Mouse (Mus musculus) midbrain, embryonic 12.5 days (tissue): Measurements from ENCODE around the gene Bzw2. TPM values are rescaled to one million over a fixed set of nuclear protein-coding genes. Genes with fewer than 3 reads are reported as not detected.
A peak's percentile ranks its signal among the peaks of the same experiment; 100 is the strongest.
"Not testable (repeated sequence)": the region's sequence is repeated elsewhere in the genome, so short reads cannot be mapped to it uniquely, and the experiment has no call there.

Source experiments
- ATAC-seq: fragments of 200-750 bp; cut with Nextera tagmentation; 2 replicates; pipeline ENCODE4 v1.8.0; 2017; ENCODE audit warnings: low read depth, moderate TSS enrichment, moderate library complexity; ENCODE audit not compliant: low FRiP score
- H3K27ac ChIP-seq: fragments of 300-500 bp; sonication (generic); replicated peaks from 2 replicates; pipeline ENCODE4 v1.5.1; 2016; ENCODE audit warnings: mild to moderate bottlenecking
- H3K27me3 ChIP-seq: fragments of 300-500 bp; sonication (generic); 2 replicates; pipeline ENCODE4 v1.6.1; 2016; ENCODE audit warnings: mild to moderate bottlenecking
- H3K36me3 ChIP-seq: fragments of 300-500 bp; sonication (generic); 2 replicates; pipeline ENCODE4 v1.6.1; 2016
- H3K4me1 ChIP-seq: fragments of 300-500 bp; sonication (generic); 2 replicates; pipeline ENCODE4 v1.6.1; 2016
- H3K4me2 ChIP-seq: fragments of 300-500 bp; sonication (generic); replicated peaks from 2 replicates; pipeline ENCODE4 v1.6.1; 2016; ENCODE audit warnings: mild to moderate bottlenecking, moderate library complexity
- H3K4me3 ChIP-seq: fragments of 300-500 bp; sonication (generic); 2 replicates; pipeline ENCODE4 v1.5.1; 2016; ENCODE audit warnings: mild to moderate bottlenecking
- H3K9ac ChIP-seq: fragments of 300-500 bp; sonication (generic); replicated peaks from 2 replicates; pipeline ENCODE4 v1.6.1; 2016; ENCODE audit warnings: mild to moderate bottlenecking, moderate library complexity
- H3K9me3 ChIP-seq: fragments of 300-500 bp; sonication (generic); 2 replicates; pipeline ENCODE4 v1.6.1; 2016; ENCODE audit warnings: mild to moderate bottlenecking
- WGBS: fragments of 180-500 bp; shearing (Covaris S2); methylation state at CpG from one replicate; pipeline ENCODE4 v1.1.7; 2016; 5-methylcytosine and 5-hydroxymethylcytosine counted together
- polyA plus RNA-seq: library from polyadenylated mRNA; unstranded; fragments of >200 nt; fragmentation: Nextera tagmentation; extraction: Ambion mirVana; gene quantifications from 2 replicates; pipeline ENCODE4 v1.2.1, GENCODE M21; 2016

The Bzw2 gene
- 292 and 313 TPM in 2 replicates for polyA plus RNA-seq

- peak within 1 kb of the TSS; percentile 82 for H3K27ac ChIP-seq
- H3K4me1 ChIP-seq: peaks cover 22% of the 10 kb centered on the region
- 4% methylated on average over 26 of the region's 26 CpGs for WGBS
- H3K9me3 ChIP-seq: no peaks in the 10 kb centered on the region
- peak; percentile 0; the same call in 1 of the 2 replicates for ATAC-seq
- H3K9ac ChIP-seq: peak within 1 kb of the TSS; percentile 82
- H3K27me3 ChIP-seq: no peaks in the 10 kb centered on the region
- H3K36me3 ChIP-seq: no peaks in the 10 kb centered on the region
- peak within 1 kb of the TSS; percentile 91 for H3K4me3 ChIP-seq
- H3K4me2 ChIP-seq: peak within 1 kb of the TSS; percentile 78
Observed at GRCm38 (mm10) chr12:36157638-36158308, at the start of gene Bzw2. TSS of gene Bzw2 (minus strand) at chr12:36158080.

GRCm38 (mm10) chr12:36207072-36207799 lies 49.4 kb upstream of the Bzw2 start:
- no peaks in the 10 kb centered on the region for H3K27me3 ChIP-seq
- no peak overlapping the region for H3K9ac ChIP-seq
- 51% methylated on average over 9 of the region's 9 CpGs for WGBS
- ATAC-seq: peak; percentile 95
- peaks cover 11% of the 10 kb centered on the region for H3K4me1 ChIP-seq
- no peaks in the 10 kb centered on the region for H3K9me3 ChIP-seq
- H3K4me3 ChIP-seq: no peak overlapping the region
- H3K27ac ChIP-seq: peak overlapping the region; percentile 65
- H3K36me3 ChIP-seq: no peaks in the 10 kb centered on the region
- peak overlapping the region; percentile 34 for H3K4me2 ChIP-seq

GRCm38 (mm10) chr12:36205579-36206119 lies 47.8 kb upstream of the Bzw2 start:
- not testable (repeated sequence) for ATAC-seq, H3K4me3 ChIP-seq, H3K9me3 ChIP-seq, H3K4me2 ChIP-seq, H3K27ac ChIP-seq, H3K9ac ChIP-seq, H3K27me3 ChIP-seq, H3K36me3 ChIP-seq
- 53% methylated on average over 5 of the region's 5 CpGs for WGBS
- H3K4me1 ChIP-seq: peaks cover 11% of the 10 kb centered on the region

- no peak overlapping the region for H3K4me2 ChIP-seq
- H3K4me3 ChIP-seq: no peak overlapping the region
- no peaks in the 10 kb centered on the region for H3K4me1 ChIP-seq
- 95% methylated on average over 7 of the region's 7 CpGs for WGBS
- H3K27ac ChIP-seq: no peak overlapping the region
- no peak overlapping the region for H3K9ac ChIP-seq
- H3K36me3 ChIP-seq: peaks cover 69% of the 10 kb centered on the region
- H3K27me3 ChIP-seq: no peaks in the 10 kb centered on the region
- no peak for ATAC-seq
- peaks cover 12% of the 10 kb centered on the region for H3K9me3 ChIP-seq
Observed at GRCm38 (mm10) chr12:36194976-36195375, 37.1 kb upstream of the Bzw2 start.

- WGBS: 92% methylated on average over 5 of the region's 5 CpGs
- Histone ChIP-seq H3K4me3 (no peak overlapping the region), H3K27me3 (no peaks in the 10 kb centered on the region), H3K27ac (no peak overlapping the region), H3K9me3 (no peaks in the 10 kb centered on the region), H3K36me3 (peaks cover 68% of the 10 kb centered on the region), H3K4me2 (no peak overlapping the region), H3K4me1 (no peaks in the 10 kb centered on the region), H3K9ac (no peak overlapping the region)
- no peak for ATAC-seq
Observed at GRCm38 (mm10) chr12:36190343-36190742, 32.5 kb upstream of the Bzw2 start.

GRCm38 (mm10) chr12:36189610-36190009 lies 31.7 kb upstream of the Bzw2 start:
- WGBS: 94% methylated on average over 3 of the region's 3 CpGs
- no peak overlapping the region for H3K4me2 ChIP-seq
- H3K9ac ChIP-seq: no peak overlapping the region
- no peaks in the 10 kb centered on the region for H3K4me1 ChIP-seq
- no peak overlapping the region for H3K4me3 ChIP-seq
- H3K9me3 ChIP-seq: no peaks in the 10 kb centered on the region
- peaks cover 60% of the 10 kb centered on the region for H3K36me3 ChIP-seq
- no peaks in the 10 kb centered on the region for H3K27me3 ChIP-seq
- ATAC-seq: no peak
- H3K27ac ChIP-seq: no peak overlapping the region

- H3K27ac ChIP-seq: no peak overlapping the region
Observed at GRCm38 (mm10) chr12:36187081-36187480, 29.2 kb upstream of the Bzw2 start.

GRCm38 (mm10) chr12:36182570-36182969 lies 24.7 kb upstream of the Bzw2 start:
- WGBS: 84% methylated on average over 6 of the region's 6 CpGs
- H3K27ac ChIP-seq: no peak overlapping the region
- H3K9me3 ChIP-seq: no peaks in the 10 kb centered on the region
- no peak overlapping the region for H3K4me2 ChIP-seq
- no peak for ATAC-seq
- no peaks in the 10 kb centered on the region for H3K27me3 ChIP-seq
- peaks cover 48% of the 10 kb centered on the region for H3K36me3 ChIP-seq
- no peaks in the 10 kb centered on the region for H3K4me1 ChIP-seq
- H3K4me3 ChIP-seq: no peak overlapping the region
- no peak overlapping the region for H3K9ac ChIP-seq

More at GRCm38 (mm10) chr12:36187081-36187480, 29.2 kb upstream of the Bzw2 start:
- Histone ChIP-seq H3K9me3 (no peaks in the 10 kb centered on the region), H3K9ac (no peak overlapping the region), H3K36me3 (peaks cover 67% of the 10 kb centered on the region), H3K27me3 (no peaks in the 10 kb centered on the region), H3K4me1 (no peaks in the 10 kb centered on the region), H3K4me3 (no peak overlapping the region), H3K4me2 (no peak overlapping the region)
- no peak for ATAC-seq
- WGBS: 85% methylated on average over 6 of the region's 6 CpGs

- Histone ChIP-seq H3K36me3 (peaks cover 54% of the 10 kb centered on the region), H3K27me3 (no peaks in the 10 kb centered on the region), H3K9ac (no peak overlapping the region), H3K9me3 (no peaks in the 10 kb centered on the region), H3K27ac (no peak overlapping the region), H3K4me3 (no peak overlapping the region), H3K4me1 (no peaks in the 10 kb centered on the region), H3K4me2 (no peak overlapping the region)
- 96% methylated on average over 5 of the region's 5 CpGs for WGBS
- no peak for ATAC-seq
Observed at GRCm38 (mm10) chr12:36177227-36177626, 19.3 kb upstream of the Bzw2 start.

GRCm38 (mm10) chr12:36165299-36165698 lies 7.4 kb upstream of the Bzw2 start:
- Histone ChIP-seq H3K27ac (no peak overlapping the region), H3K4me1 (0 out of 2 replicates have a peak, but pooled peaks cover 6% of the 10 kb centered on the region), H3K9ac (no peak overlapping the region), H3K9me3 (no peaks in the 10 kb centered on the region), H3K27me3 (no peaks in the 10 kb centered on the region), H3K4me2 (no peak overlapping the region), H3K36me3 (peaks cover 16% of the 10 kb centered on the region), H3K4me3 (no peak overlapping the region)
- ATAC-seq: no peak
- whole genome bisulfite sequencing: 46% methylated on average over 1 of the region's 1 CpGs

GRCm38 (mm10) chr12:36164126-36164791 lies 6.4 kb upstream of the Bzw2 start:
- Histone ChIP-seq H3K9ac (no peak overlapping the region), H3K4me1 (0 out of 2 replicates have a peak, but pooled peaks cover 6% of the 10 kb centered on the region), H3K4me2 (no peak overlapping the region), H3K27me3 (no peaks in the 10 kb centered on the region), H3K4me3 (no peak overlapping the region), H3K27ac (no peak overlapping the region), H3K36me3 (peaks cover 10% of the 10 kb centered on the region), H3K9me3 (no peaks in the 10 kb centered on the region)
- ATAC-seq: no peak
- WGBS: 91% methylated on average over 7 of the region's 7 CpGs

- peak; percentile 20 for ATAC-seq
- Histone ChIP-seq H3K9ac (peak overlapping the region; percentile 82), H3K4me2 (peak overlapping the region; percentile 78), H3K4me1 (peaks cover 22% of the 10 kb centered on the region), H3K27me3 (no peaks in the 10 kb centered on the region), H3K9me3 (no peaks in the 10 kb centered on the region), H3K4me3 (peak overlapping the region; percentile 91), H3K36me3 (no peaks in the 10 kb centered on the region), H3K27ac (peak overlapping the region; percentile 82)
- WGBS: under 1% methylated on average over 14 of the region's 14 CpGs
Observed at GRCm38 (mm10) chr12:36157304-36157637, 609 bp downstream of the Bzw2 start.
